Mouse (Mus musculus) hindbrain, embryonic 13.5 days (tissue): ENCODE measurements at regions not wholly inside any gene's neighbourhood (a gene's known extent, or its start where the extent isn't known, plus 50 kb on each side); places are given as distances from the start of the nearest gene placed in this dataset.

Experiments used
- ATAC-seq: fragments of 200-750 bp; cut with Nextera tagmentation; 2 replicates; pipeline ENCODE4 v1.8.0; 2017; ENCODE audit warnings: moderate TSS enrichment; ENCODE audit not compliant: low FRiP score
- H3K27ac ChIP-seq: fragments of 300-500 bp; sonication (generic); 2 replicates; pipeline ENCODE4 v1.5.1; 2015; ENCODE audit warnings: inconsistent platforms, mild to moderate bottlenecking, moderate library complexity
- H3K27me3 ChIP-seq: fragments of 300-500 bp; sonication (generic); 2 replicates; pipeline ENCODE4 v1.6.1; 2015; ENCODE audit warnings: mild to moderate bottlenecking, inconsistent platforms
- H3K36me3 ChIP-seq: fragments of 300-500 bp; sonication (generic); 2 replicates; pipeline ENCODE4 v1.6.1; 2015; ENCODE audit warnings: mild to moderate bottlenecking, inconsistent platforms
- H3K4me1 ChIP-seq: fragments of 300-500 bp; sonication (generic); replicated peaks from 2 replicates; pipeline ENCODE4 v1.6.1; 2015; ENCODE audit warnings: inconsistent platforms
- H3K4me2 ChIP-seq: fragments of 300-500 bp; sonication (generic); 2 replicates; pipeline ENCODE4 v1.6.1; 2015; ENCODE audit warnings: inconsistent platforms, mild to moderate bottlenecking, moderate library complexity
- H3K4me3 ChIP-seq: fragments of 300-500 bp; sonication (generic); 2 replicates; pipeline ENCODE4 v1.5.1; 2015; ENCODE audit warnings: mild to moderate bottlenecking, inconsistent platforms
- H3K9ac ChIP-seq: fragments of 300-500 bp; sonication (generic); 2 replicates; pipeline ENCODE4 v1.6.1; 2015; ENCODE audit warnings: mild to moderate bottlenecking, inconsistent platforms
- H3K9me3 ChIP-seq: fragments of 300-500 bp; sonication (generic); 2 replicates; pipeline ENCODE4 v1.6.1; 2016; ENCODE audit warnings: inconsistent platforms
- WGBS: fragments of 180-500 bp; shearing (Covaris S2); methylation state at CpG from one replicate; pipeline ENCODE4 v1.1.7; 2015; 5-methylcytosine and 5-hydroxymethylcytosine counted together

GRCm38 (mm10) chr3:123754011-123754610 lies 63.5 kb upstream of the Ndst3 start:
- H3K9me3 ChIP-seq: no peaks in the 10 kb centered on the region
- ATAC-seq: no peak
- 78% methylated on average over 7 of the region's 7 CpGs for WGBS
- no peak overlapping the region for H3K4me2 ChIP-seq
- no peak overlapping the region for H3K9ac ChIP-seq
- H3K27me3 ChIP-seq: no peaks in the 10 kb centered on the region
- H3K27ac ChIP-seq: no peak overlapping the region
- H3K4me1 ChIP-seq: no peaks in the 10 kb centered on the region
- H3K36me3 ChIP-seq: no peaks in the 10 kb centered on the region
- no peak overlapping the region for H3K4me3 ChIP-seq

- Histone ChIP-seq H3K36me3 (no peaks in the 10 kb centered on the region), H3K9ac (no peak overlapping the region), H3K27ac (no peak overlapping the region), H3K27me3 (no peaks in the 10 kb centered on the region), H3K4me2 (no peak overlapping the region), H3K9me3 (no peaks in the 10 kb centered on the region), H3K4me3 (no peak overlapping the region), H3K4me1 (no peaks in the 10 kb centered on the region)
- no peak for ATAC-seq
- WGBS: 89% methylated on average over 1 of the region's 1 CpGs
Observed at GRCm38 (mm10) chr3:123754927-123755326, 64.3 kb upstream of the Ndst3 start.

- 0 out of 2 replicates have a peak, but pooled peaks have one; percentile 43 for ATAC-seq
- WGBS: 72% methylated on average over 3 of the region's 3 CpGs
- Histone ChIP-seq H3K4me1 (no peaks in the 10 kb centered on the region), H3K27me3 (no peaks in the 10 kb centered on the region), H3K27ac (no peak overlapping the region), H3K36me3 (no peaks in the 10 kb centered on the region), H3K9me3 (no peaks in the 10 kb centered on the region), H3K4me2 (no peak overlapping the region), H3K4me3 (no peak overlapping the region), H3K9ac (no peak overlapping the region)
Observed at GRCm38 (mm10) chr3:123765911-123766556, 75.4 kb upstream of the Ndst3 start.

DNA sequence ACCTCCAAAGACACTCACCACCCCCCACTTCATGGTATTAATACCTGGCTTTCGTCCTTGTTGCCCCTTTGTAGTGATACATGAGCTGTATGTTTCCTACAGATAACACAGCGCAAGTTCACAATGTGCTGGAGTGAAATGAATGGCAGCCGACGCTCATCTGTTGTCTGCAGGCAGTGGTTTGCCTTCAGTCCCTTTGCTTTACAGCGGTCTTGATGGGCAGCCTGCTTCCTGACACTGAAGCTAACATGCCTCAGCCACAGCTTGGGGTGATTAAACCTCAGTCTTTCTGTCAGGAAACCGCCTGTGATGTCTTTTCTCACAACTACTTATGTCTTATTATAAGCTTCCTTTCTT lies 75.9 kb upstream of the Ndst3 start:
- no peaks in the 10 kb centered on the region for H3K27me3 ChIP-seq
- no peaks in the 10 kb centered on the region for H3K4me1 ChIP-seq
- no peaks in the 10 kb centered on the region for H3K9me3 ChIP-seq
- no peak for ATAC-seq
- 77% methylated on average over 6 of the region's 6 CpGs for WGBS
- H3K9ac ChIP-seq: no peak overlapping the region
- H3K27ac ChIP-seq: peak overlapping the region; percentile 64
- no peak overlapping the region for H3K4me2 ChIP-seq
- H3K36me3 ChIP-seq: no peaks in the 10 kb centered on the region
- no peak overlapping the region for H3K4me3 ChIP-seq

- Histone ChIP-seq H3K27me3 (no peaks in the 10 kb centered on the region), H3K9me3 (no peaks in the 10 kb centered on the region), H3K27ac (no peak overlapping the region), H3K4me3 (no peak overlapping the region), H3K9ac (no peak overlapping the region), H3K4me2 (no peak overlapping the region), H3K4me1 (no peaks in the 10 kb centered on the region), H3K36me3 (no peaks in the 10 kb centered on the region)
- no peak for ATAC-seq
Observed at GRCm38 (mm10) chr3:123780507-123780906, 89.9 kb upstream of the Ndst3 start.

- 85% methylated on average over 1 of the region's 1 CpGs for WGBS
- H3K4me2 ChIP-seq: no peak overlapping the region
- no peak overlapping the region for H3K4me3 ChIP-seq
- no peak overlapping the region for H3K27ac ChIP-seq
- no peaks in the 10 kb centered on the region for H3K27me3 ChIP-seq
- no peaks in the 10 kb centered on the region for H3K9me3 ChIP-seq
- H3K9ac ChIP-seq: no peak overlapping the region
- no peaks in the 10 kb centered on the region for H3K4me1 ChIP-seq
- H3K36me3 ChIP-seq: no peaks in the 10 kb centered on the region
- no peak for ATAC-seq
Observed at GRCm38 (mm10) chr3:123781581-123781980, 90.9 kb upstream of the Ndst3 start.

GRCm38 (mm10) chr3:123784127-123784526 lies 93.5 kb upstream of the Ndst3 start:
- Histone ChIP-seq H3K4me3 (no peak overlapping the region), H3K36me3 (no peaks in the 10 kb centered on the region), H3K4me1 (no peaks in the 10 kb centered on the region), H3K9me3 (no peaks in the 10 kb centered on the region), H3K27me3 (no peaks in the 10 kb centered on the region), H3K9ac (no peak overlapping the region), H3K4me2 (no peak overlapping the region), H3K27ac (no peak overlapping the region)
- WGBS: 88% methylated on average over 1 of the region's 1 CpGs
- no peak for ATAC-seq

DNA sequence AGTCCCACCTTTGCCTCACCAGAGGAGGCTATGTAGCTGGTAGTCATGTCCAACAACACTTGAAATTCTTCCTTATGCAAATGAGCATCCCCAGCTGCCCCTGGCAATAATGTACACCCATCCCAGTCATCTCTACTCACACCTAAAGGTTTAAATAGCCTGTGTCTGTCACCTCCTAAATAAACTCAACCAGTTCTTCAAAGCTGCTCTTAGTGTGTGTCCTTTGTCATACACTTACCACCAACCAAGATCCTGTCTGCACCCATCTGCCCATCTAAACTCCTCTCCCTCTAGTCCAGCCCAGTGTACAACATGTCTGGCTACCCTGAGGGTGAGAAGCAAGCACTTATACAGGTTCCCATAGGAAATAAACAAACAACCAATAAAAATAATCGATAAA lies 103.4 kb upstream of the Ndst3 start:
- H3K27ac ChIP-seq: no peak overlapping the region
- H3K27me3 ChIP-seq: no peaks in the 10 kb centered on the region
- WGBS: 95% methylated on average over 1 of the region's 1 CpGs

DNA sequence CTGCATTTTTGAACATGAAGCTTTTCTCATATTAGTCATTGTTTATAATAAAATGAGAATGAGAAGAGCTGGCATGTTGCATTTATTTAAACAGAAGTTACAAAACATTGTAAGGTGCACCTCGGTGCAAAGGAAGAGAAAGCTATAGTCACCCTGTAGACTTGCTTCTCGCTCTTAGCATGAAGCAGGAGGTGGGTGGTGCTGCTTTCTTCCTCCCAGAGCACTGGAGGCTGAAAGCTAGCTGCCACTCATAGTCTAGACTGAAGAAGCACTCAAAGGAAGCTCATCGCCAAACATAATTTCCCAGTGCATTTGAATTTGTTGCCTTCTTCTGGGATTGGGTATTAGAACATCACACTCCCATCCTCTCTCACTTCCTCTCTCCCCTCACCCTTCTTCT lies 114.7 kb upstream of the Ndst3 start:
- no peaks in the 10 kb centered on the region for H3K27me3 ChIP-seq
- no peak for ATAC-seq
- no peak overlapping the region for H3K27ac ChIP-seq
- H3K9me3 ChIP-seq: no peaks in the 10 kb centered on the region
- H3K4me3 ChIP-seq: no peak overlapping the region
- H3K4me2 ChIP-seq: no peak overlapping the region
- 92% methylated on average over 3 of the region's 3 CpGs for WGBS
- H3K36me3 ChIP-seq: no peaks in the 10 kb centered on the region
- H3K4me1 ChIP-seq: 0 out of 2 replicates have a peak, but pooled peaks cover 4% of the 10 kb centered on the region
- H3K9ac ChIP-seq: no peak overlapping the region

More for the DNA sequence above, 103.4 kb upstream of the Ndst3 start:
- Histone ChIP-seq H3K36me3 (no peaks in the 10 kb centered on the region), H3K9me3 (no peaks in the 10 kb centered on the region), H3K4me1 (no peaks in the 10 kb centered on the region), H3K4me3 (no peak overlapping the region), H3K9ac (no peak overlapping the region), H3K4me2 (no peak overlapping the region)
- ATAC-seq: no peak

DNA sequence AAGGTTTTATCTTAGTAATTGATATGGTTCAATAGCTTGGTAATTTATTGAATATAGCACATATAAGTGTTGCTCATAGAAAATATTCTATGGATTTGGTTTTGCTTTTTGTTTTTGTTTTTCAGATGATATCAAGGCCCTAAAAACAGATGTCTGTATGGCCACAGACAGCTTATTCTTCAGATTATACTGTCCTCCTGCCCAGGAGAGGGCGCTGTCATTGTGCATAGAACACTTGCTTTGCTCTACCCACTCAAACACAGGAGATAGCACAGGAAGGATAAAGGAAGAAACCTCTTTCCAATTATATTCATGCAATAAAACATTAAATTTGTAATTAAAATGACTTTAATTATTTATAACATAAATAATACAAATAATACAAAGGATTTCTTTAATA lies 115.4 kb upstream of the Ndst3 start:
- H3K27me3 ChIP-seq: no peaks in the 10 kb centered on the region
- no peak overlapping the region for H3K27ac ChIP-seq
- no peak overlapping the region for H3K4me2 ChIP-seq
- no peak overlapping the region for H3K4me3 ChIP-seq
- ATAC-seq: no peak
- H3K4me1 ChIP-seq: 0 out of 2 replicates have a peak, but pooled peaks cover 6% of the 10 kb centered on the region
- 88% methylated on average over 1 of the region's 1 CpGs for WGBS
- no peaks in the 10 kb centered on the region for H3K9me3 ChIP-seq
- no peaks in the 10 kb centered on the region for H3K36me3 ChIP-seq
- no peak overlapping the region for H3K9ac ChIP-seq

DNA sequence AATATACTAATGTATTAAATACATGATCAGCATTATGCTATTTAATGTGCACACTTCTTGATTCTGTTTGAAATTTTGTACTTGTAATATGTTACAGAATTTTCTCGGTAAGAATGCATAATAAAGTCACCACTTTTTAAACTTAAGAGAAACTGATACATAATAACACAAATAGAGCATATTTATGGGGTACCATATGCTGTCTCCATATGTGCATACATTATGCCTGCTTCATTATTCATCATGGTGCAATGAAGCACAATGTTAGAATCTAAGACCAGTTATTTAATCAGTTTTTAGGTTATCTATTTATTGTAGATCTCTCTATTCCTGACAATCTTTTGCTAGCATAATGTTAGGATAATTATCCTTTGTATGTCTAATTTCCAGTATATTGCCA lies 115.9 kb upstream of the Ndst3 start:
- no peaks in the 10 kb centered on the region for H3K36me3 ChIP-seq
- no peak overlapping the region for H3K27ac ChIP-seq
- no peak overlapping the region for H3K4me3 ChIP-seq
- no peak for ATAC-seq
- H3K4me1 ChIP-seq: 0 out of 2 replicates have a peak, but pooled peaks cover 6% of the 10 kb centered on the region
- no peaks in the 10 kb centered on the region for H3K27me3 ChIP-seq
- H3K4me2 ChIP-seq: no peak overlapping the region
- no peaks in the 10 kb centered on the region for H3K9me3 ChIP-seq
- H3K9ac ChIP-seq: no peak overlapping the region
- WGBS: 96% methylated on average over 1 of the region's 1 CpGs

- Histone ChIP-seq H3K4me1 (0 out of 2 replicates have a peak, but pooled peaks cover 6% of the 10 kb centered on the region), H3K36me3 (no peaks in the 10 kb centered on the region), H3K4me2 (no peak overlapping the region), H3K27ac (peak overlapping the region; percentile 27), H3K9me3 (no peaks in the 10 kb centered on the region), H3K4me3 (no peak overlapping the region), H3K27me3 (no peaks in the 10 kb centered on the region), H3K9ac (no peak overlapping the region)
- peak; percentile 67 for ATAC-seq
- WGBS: 40% methylated on average over 10 of the region's 10 CpGs
Observed at GRCm38 (mm10) chr3:123810018-123810942, 119.6 kb upstream of the Ndst3 start.
